Mouse (Mus musculus): Measurements from ENCODE around the gene Trpv2.

Trpv2 gene

GRCm38 (mm10) chr11:62630225-62630821 lies 56.0 kb downstream of the Trpv2 start:
- DNase-seq = no peak

- no peak for DNase-seq
Measured at GRCm38 (mm10) chr11:62631138-62631537, 56.9 kb downstream of the Trpv2 start.

- no peak for DNase-seq
Measured at GRCm38 (mm10) chr11:62635406-62635805, 61.1 kb downstream of the Trpv2 start.

DNA sequence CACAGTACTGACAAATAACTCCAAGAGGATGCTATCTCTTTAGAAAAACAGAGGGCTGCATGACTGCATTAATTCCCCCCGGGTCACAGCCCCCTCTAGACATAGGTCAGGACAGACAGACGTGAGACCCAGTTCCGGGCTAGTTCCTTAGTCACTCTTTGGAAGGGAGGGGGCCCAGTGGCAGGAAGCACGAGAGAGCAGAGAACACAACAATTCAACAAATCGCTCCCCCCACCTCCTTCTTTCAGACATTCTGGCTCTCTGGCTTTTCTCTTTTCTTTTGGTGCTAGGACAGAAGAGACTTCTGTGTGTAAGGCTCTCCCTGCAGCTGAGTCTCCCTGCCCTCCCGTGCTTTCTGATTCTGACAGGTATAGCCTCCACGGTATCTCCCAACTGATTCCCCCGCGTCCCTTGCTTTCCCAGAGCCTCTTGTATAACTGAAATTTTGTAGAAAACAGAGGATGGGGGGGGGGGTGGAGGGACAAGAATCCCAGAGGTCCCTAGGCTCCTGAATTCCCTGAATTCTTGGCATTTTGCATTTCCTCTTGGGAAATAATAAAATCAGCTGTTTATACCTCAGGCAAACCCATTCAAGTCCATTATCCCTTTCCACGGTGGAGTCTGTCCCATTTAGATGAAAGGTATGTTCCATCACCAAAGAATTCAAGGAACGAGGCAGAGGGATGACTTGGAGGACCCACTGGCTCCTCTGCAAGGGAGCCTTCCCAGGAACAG lies 62.0 kb downstream of the Trpv2 start:
- DNase-seq = no peak

DNA sequence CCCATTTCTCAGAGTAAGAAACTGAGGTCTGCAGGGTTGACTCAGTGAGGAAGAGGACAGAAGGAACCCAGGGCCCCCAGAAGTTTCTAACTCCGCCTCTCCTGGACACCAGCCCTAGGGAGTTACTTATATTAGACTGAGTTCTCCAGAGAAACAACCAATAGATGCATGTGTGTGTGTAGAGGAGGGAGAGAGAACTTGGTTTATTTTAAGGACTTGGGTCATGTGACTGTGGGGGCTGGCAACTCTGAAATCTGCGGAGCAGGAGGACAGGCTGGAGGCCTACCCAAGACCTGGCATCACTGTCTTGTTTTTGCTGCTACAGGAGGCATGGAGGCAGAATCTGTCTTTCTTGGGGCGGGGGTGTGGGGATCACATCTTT lies 62.5 kb downstream of the Trpv2 start:
- no peak for DNase-seq

DNA sequence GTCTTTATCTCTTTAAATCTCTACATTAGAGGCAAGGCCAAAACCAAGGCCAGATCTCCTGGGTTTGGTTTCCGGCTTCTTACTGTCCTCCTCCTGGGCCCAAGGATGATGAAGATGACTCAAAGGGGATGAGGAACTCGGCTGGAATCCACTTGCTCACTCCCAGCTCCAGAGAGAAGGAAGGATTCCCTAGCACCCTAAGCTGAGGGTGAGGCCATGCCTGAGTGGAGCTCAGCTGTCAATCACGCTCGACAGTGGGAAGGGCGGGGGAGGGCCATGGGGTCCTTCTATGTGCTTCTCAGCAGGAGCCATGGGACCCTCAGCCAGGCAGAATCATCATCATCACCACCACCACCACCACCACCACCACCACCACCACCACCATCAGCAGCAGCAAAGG lies 63.1 kb downstream of the Trpv2 start:
- DNase-seq = no peak

DNA sequence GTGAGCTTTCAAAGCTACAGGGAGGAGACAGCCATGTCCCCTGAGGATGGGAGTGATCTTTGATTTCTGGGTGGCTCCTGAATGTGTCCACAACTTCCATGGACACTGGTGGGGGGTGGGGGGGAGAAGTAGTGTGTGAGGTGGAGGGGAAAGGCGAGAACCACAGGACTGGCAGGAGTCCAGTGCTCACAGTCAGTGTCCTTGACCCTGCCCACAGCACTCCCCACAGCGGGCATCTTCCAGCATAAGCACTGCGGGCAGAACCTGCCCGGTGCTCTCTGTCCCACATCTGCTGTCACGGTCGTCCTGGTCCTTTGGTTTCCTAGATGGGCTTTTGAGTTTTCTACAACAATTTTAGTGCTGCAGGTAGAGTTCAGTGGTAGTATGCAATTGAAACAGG lies 63.5 kb downstream of the Trpv2 start:
- DNase-seq = no peak

- no peak for DNase-seq
Measured at GRCm38 (mm10) chr11:62638402-62638801, 64.1 kb downstream of the Trpv2 start.

- DNase-seq = no peak
Measured at GRCm38 (mm10) chr11:62640378-62640777, 66.1 kb downstream of the Trpv2 start.

- no peak for DNase-seq
Measured at GRCm38 (mm10) chr11:62642023-62642844, 67.9 kb downstream of the Trpv2 start.

DNA sequence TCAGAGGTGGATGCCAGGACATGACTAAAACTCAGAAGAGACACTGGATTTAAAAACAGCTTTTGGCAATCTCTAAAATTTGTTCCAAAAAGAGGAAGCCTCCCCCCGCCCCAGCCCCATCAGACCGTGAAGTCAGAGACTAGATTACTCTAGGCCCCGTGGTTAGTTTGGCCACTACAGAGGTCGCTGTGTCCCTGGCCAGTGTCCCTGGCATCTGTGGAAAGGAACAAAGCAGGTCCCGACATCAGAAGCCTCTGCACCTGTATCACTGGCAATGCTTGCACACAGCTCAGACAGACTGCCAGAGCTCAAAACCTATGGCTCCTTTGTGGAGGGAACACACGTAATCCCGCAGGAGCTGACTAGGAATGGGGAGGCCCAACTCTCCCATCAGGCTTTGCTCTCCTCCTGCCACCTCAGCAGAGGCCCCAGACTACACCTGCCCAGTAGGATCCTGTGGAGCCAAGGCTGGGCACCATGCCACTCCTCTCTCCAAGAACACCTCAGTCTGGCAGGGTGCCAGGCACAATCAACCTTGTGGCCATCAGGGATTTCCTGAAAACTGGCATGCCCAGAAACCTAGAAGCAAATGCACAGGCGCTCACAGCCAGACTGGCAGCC lies 68.8 kb downstream of the Trpv2 start:
- DNase-seq = peak; percentile 34

DNA sequence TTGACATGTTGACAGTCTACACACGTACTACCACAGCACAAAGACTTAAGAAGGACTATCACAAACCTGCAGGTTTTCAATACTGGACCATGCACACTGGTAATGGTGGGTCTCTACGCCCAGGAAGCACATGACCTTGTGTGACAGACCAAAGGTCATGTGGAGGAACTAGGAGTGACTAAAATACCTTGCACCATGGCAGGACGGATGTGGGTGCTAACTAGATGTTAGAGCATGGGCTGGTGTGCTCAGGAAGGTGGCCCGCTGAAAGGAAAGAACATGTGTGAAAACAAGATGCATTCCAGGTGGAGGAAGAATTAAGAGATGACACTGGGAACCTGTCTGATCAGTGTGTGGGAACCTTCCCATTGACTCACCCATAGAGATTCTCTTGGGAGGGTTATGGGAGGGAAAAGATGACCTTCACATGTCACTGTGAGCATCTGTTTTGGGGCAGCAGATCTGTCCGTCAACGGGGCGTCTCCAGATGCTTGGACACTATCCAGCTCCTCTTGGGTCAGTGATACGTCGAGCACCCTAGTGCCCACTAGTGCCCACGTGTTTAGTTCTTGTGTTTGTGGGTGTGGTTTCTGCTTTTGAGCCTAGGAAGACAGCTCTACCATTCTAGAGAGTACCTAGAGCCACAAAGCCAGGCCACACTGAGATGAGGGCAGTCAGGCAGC lies 69.5 kb downstream of the Trpv2 start:
- no peak for DNase-seq

- no peak for DNase-seq
Measured at GRCm38 (mm10) chr11:62644602-62645336, 70.5 kb downstream of the Trpv2 start.

DNA sequence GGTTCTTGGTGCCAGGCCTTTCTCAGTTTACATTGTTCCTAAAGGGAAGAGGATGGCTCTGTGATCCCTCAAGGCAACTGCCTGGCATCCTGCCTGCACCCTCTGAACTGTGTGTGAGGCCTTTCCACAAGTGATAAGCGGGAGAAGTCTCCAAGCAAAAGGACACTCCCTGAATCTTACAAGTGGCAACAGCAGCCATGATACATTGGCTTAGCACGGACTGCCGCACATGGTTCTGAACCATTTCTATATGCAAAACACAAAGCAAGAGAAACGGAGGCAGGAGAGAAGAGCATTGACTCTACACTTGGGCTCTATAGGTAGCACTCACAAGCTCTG lies 71.0 kb downstream of the Trpv2 start:
- peak; percentile 19 for DNase-seq

GRCm38 (mm10) chr11:62645732-62646494 lies 71.6 kb downstream of the Trpv2 start:
- DNase-seq = peak; percentile 48

DNA sequence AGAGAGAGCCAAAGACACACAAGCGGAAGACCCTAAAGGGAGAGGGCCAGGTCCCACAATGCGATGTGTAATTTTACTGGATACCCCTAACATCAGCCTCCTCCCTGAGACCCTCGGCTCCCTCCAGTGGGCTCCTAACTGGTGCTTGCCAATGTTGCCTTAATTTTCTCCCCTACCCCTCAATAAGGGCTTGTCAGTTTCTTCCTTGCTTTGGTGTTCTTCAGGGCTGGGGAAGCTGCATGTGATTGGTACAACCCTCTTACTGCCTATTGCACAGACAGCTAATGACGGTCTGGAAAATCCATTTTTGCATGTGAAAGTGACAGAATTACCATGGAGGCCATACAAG lies 72.2 kb downstream of the Trpv2 start:
- no peak for DNase-seq

DNA sequence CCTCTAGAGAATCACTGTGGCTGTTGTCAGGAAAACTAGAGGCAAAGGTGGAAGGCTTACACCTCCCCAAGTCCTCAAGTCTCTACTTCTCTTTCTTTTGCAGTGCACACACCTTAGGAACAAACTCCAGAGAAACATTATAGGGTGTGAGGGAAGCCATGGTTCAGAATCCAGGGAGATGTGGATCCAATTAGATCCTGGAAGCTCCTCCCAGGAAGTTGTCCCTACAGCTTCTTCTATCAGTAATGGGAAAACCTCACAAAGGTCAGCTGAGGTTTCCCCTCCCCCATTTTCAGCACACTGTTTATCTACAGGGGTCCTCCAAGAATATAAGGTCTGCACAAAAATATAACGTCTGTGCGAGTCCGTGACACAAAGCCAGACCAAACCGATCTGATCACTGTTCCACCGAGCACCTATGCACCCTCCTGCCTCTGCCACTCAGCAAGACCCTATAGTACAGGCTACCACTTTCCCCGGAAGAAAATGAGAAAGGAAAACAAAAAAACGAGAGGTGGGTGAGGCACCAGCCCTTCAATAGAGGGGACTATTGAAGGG lies 72.8 kb downstream of the Trpv2 start:
- no peak for DNase-seq

- DNase-seq = peak; percentile 37
Measured at GRCm38 (mm10) chr11:62647661-62648590, 73.6 kb downstream of the Trpv2 start, which contains the start of gene Lrrc75a. Lrrc75a (minus strand) TSS chr11:62648523.

DNA sequence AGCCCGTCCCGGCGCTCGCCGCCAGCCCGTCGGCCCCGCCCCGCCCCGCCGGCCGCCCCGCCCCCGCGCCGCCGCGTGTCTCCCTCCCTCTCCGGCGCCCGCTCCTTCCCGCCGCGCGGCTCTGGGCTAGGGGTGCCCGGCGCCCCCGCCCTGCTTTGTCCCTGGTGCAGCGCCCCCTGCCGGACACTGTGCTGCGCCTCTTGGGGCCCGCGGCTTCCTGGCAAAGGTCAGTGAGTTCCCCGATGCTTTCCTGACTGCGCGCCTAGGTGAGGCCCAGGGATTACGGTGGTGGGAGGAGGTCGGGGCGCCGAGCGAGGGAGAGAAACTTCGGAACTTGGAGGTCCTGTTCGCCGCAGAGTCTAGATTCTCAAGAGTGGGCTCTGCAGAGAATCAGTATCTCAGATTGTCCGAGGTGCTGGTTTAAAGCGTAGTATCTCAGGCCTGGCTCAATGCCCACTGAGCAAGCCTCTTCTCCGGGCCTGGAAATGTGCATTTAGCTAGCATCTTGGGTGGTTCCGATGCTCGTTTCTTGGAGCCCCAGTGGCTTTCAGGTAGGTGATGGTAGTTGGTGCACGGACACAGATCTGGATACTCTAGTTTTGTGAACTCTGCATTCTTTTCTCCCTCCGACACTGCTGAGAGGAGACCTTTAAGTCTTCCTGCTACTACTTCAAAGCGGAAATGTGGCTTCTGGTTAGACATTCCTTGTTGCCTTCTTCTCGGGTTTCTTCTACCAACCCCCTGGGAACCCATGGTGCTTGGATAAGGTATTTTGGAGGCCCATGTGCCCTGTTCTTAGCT lies 74.5 kb downstream of the Trpv2 start, which contains the start of gene Mmgt2:
TSS of gene Mmgt2 (plus strand) at position 74 of the 801 bp plus-strand sequence.
- DNase-seq = peak; percentile 95

All from right cerebral cortex, postnatal 4 days (tissue).